Mouse (Mus musculus) kidney, embryonic 14.5 days (tissue): ENCODE data around the gene Cspg4. TPM values are rescaled to one million over a fixed set of nuclear protein-coding genes. Genes with fewer than 3 reads are reported as not detected.
"Not testable (repeated sequence)": the region's sequence is repeated elsewhere in the genome, so short reads cannot be mapped to it uniquely, and the experiment has no call there.

ENCODE experiments used
- ATAC-seq: fragments of 200-750 bp; cut with Nextera tagmentation; 2 replicates; pipeline ENCODE4 v1.8.0; 2017; ENCODE audit warnings: moderate number of reproducible peaks, mild to moderate bottlenecking, moderate TSS enrichment, moderate library complexity; ENCODE audit not compliant: low FRiP score, low TSS enrichment
- H3K27ac ChIP-seq: fragments of 300-500 bp; sonication (generic); 2 replicates; pipeline ENCODE4 v1.5.1; 2014; ENCODE audit warnings: low read depth, mild to moderate bottlenecking, low read length, moderate library complexity, mixed read lengths
- H3K27me3 ChIP-seq: fragments of 300-500 bp; sonication (generic); 2 replicates; pipeline ENCODE4 v1.6.1; 2014; ENCODE audit warnings: mild to moderate bottlenecking, low read length; ENCODE audit not compliant: control insufficient read depth, insufficient read depth
- H3K36me3 ChIP-seq: fragments of 300-500 bp; sonication (generic); 2 replicates; pipeline ENCODE4 v1.6.1; 2014; ENCODE audit warnings: low read length, mixed read lengths; ENCODE audit not compliant: control insufficient read depth, insufficient read depth
- H3K4me1 ChIP-seq: fragments of 300-500 bp; sonication (generic); 2 replicates; pipeline ENCODE4 v1.6.1; 2014; ENCODE audit warnings: low read length, mixed read lengths; ENCODE audit not compliant: control insufficient read depth, insufficient read depth
- H3K4me2 ChIP-seq: fragments of 300-500 bp; sonication (generic); replicated peaks from 2 replicates; pipeline ENCODE4 v1.6.1; 2014; ENCODE audit warnings: low read depth, mild to moderate bottlenecking, low read length
- H3K4me3 ChIP-seq: fragments of 300-500 bp; sonication (generic); 2 replicates; pipeline ENCODE4 v1.5.1; 2014; ENCODE audit warnings: mild to moderate bottlenecking, low read length
- H3K9ac ChIP-seq: fragments of 300-500 bp; sonication (generic); 2 replicates; pipeline ENCODE4 v1.6.1; 2014; ENCODE audit warnings: low read depth, mild to moderate bottlenecking, low read length, moderate library complexity
- H3K9me3 ChIP-seq: fragments of 300-500 bp; sonication (generic); 2 replicates; pipeline ENCODE4 v1.6.1; 2016; ENCODE audit warnings: low read length; ENCODE audit not compliant: control insufficient read depth
- WGBS: fragments of 180-500 bp; shearing (Covaris S2); extraction: QIAGEN DNeasy Blood & Tissue Kit; methylation state at CpG from one replicate; pipeline ENCODE4 v1.1.7; 2014; 5-methylcytosine and 5-hydroxymethylcytosine counted together
- polyA plus RNA-seq: library from polyadenylated mRNA; unstranded; fragments of >200 nt; fragmentation: Nextera tagmentation; extraction: Ambion mirVana; gene quantifications from 2 replicates; pipeline ENCODE4 v1.2.1, GENCODE M21; 2014

Cspg4 gene
- polyA plus RNA-seq, 1 experiment from 2014 or later = 19.2 TPM

- ATAC-seq = no peak
- H3K4me2 ChIP-seq = no peak overlapping the region
- H3K4me3 ChIP-seq = no peak overlapping the region
- H3K4me1 ChIP-seq = no peaks in the 10 kb centered on the region
- no peak overlapping the region for H3K9ac ChIP-seq
- H3K36me3 ChIP-seq = no peaks in the 10 kb centered on the region
- H3K27me3 ChIP-seq = no peaks in the 10 kb centered on the region
- no peaks in the 10 kb centered on the region for H3K9me3 ChIP-seq
- 84% methylated on average over 3 of the region's 3 CpGs for WGBS
- no peak overlapping the region for H3K27ac ChIP-seq
Measured at GRCm38 (mm10) chr9:56903662-56904061, 38.8 kb downstream of the Cspg4 start.

- H3K4me1 ChIP-seq = no peaks in the 10 kb centered on the region
- no peak overlapping the region for H3K4me2 ChIP-seq
- no peaks in the 10 kb centered on the region for H3K36me3 ChIP-seq
- H3K27me3 ChIP-seq = no peaks in the 10 kb centered on the region
- no peaks in the 10 kb centered on the region for H3K9me3 ChIP-seq
- no peak overlapping the region for H3K9ac ChIP-seq
- ATAC-seq = no peak
- no peak overlapping the region for H3K27ac ChIP-seq
- no peak overlapping the region for H3K4me3 ChIP-seq
- WGBS = 80% methylated on average over 9 of the region's 9 CpGs
Measured at GRCm38 (mm10) chr9:56907549-56907948, 42.7 kb downstream of the Cspg4 start.

- not testable (repeated sequence) for H3K9me3 ChIP-seq, H3K27me3 ChIP-seq, H3K4me1 ChIP-seq, H3K9ac ChIP-seq, H3K4me3 ChIP-seq, H3K4me2 ChIP-seq, H3K36me3 ChIP-seq, ATAC-seq, H3K27ac ChIP-seq
- WGBS = 54% methylated on average over 4 of the region's 4 CpGs
Measured at GRCm38 (mm10) chr9:56909991-56910390, 45.2 kb downstream of the Cspg4 start.

GRCm38 (mm10) chr9:56911017-56911416 lies 46.2 kb downstream of the Cspg4 start:
- Histone ChIP-seq H3K9ac (no peak overlapping the region), H3K4me1 (no peaks in the 10 kb centered on the region), H3K27me3 (no peaks in the 10 kb centered on the region), H3K27ac (no peak overlapping the region), H3K4me2 (no peak overlapping the region), H3K9me3 (no peaks in the 10 kb centered on the region), H3K36me3 (peaks cover 6% of the 10 kb centered on the region), H3K4me3 (no peak overlapping the region)
- WGBS = 68% methylated on average over 1 of the region's 1 CpGs
- ATAC-seq = no peak

GRCm38 (mm10) chr9:56913991-56914390 lies 49.2 kb downstream of the Cspg4 start:
- no peaks in the 10 kb centered on the region for H3K9me3 ChIP-seq
- 80% methylated on average over 9 of the region's 9 CpGs for WGBS
- no peak overlapping the region for H3K4me3 ChIP-seq
- no peak overlapping the region for H3K27ac ChIP-seq
- H3K9ac ChIP-seq = no peak overlapping the region
- ATAC-seq = no peak
- no peaks in the 10 kb centered on the region for H3K27me3 ChIP-seq
- no peaks in the 10 kb centered on the region for H3K4me1 ChIP-seq
- peaks cover 33% of the 10 kb centered on the region for H3K36me3 ChIP-seq
- H3K4me2 ChIP-seq = no peak overlapping the region

GRCm38 (mm10) chr9:56915116-56915515 lies 50.3 kb downstream of the Cspg4 start:
- Histone ChIP-seq H3K4me1 (no peaks in the 10 kb centered on the region), H3K9me3 (no peaks in the 10 kb centered on the region), H3K27ac (no peak overlapping the region), H3K4me3 (no peak overlapping the region), H3K9ac (no peak overlapping the region), H3K4me2 (no peak overlapping the region), H3K36me3 (peaks cover 41% of the 10 kb centered on the region), H3K27me3 (no peaks in the 10 kb centered on the region)
- no peak for ATAC-seq
- 100% methylated on average over 1 of the region's 1 CpGs for WGBS

- WGBS = 78% methylated on average over 5 of the region's 5 CpGs
- Histone ChIP-seq H3K4me2 (no peak overlapping the region), H3K9me3 (no peaks in the 10 kb centered on the region), H3K4me1 (no peaks in the 10 kb centered on the region), H3K27me3 (no peaks in the 10 kb centered on the region), H3K36me3 (peaks cover 41% of the 10 kb centered on the region), H3K27ac (no peak overlapping the region), H3K9ac (no peak overlapping the region), H3K4me3 (no peak overlapping the region)
- ATAC-seq = no peak
Measured at GRCm38 (mm10) chr9:56915695-56916410, 51.0 kb downstream of the Cspg4 start.

GRCm38 (mm10) chr9:56917131-56917530 lies 52.3 kb downstream of the Cspg4 start:
- 60% methylated on average over 2 of the region's 2 CpGs for WGBS
- Histone ChIP-seq H3K27ac (no peak overlapping the region), H3K27me3 (no peaks in the 10 kb centered on the region), H3K9me3 (peaks cover 5% of the 10 kb centered on the region; the same call in 1 of the 2 replicates), H3K4me1 (no peaks in the 10 kb centered on the region), H3K4me2 (no peak overlapping the region), H3K36me3 (peaks cover 48% of the 10 kb centered on the region), H3K9ac (no peak overlapping the region), H3K4me3 (no peak overlapping the region)
- ATAC-seq = no peak

- H3K36me3 ChIP-seq = peaks cover 52% of the 10 kb centered on the region
- peaks cover 6% of the 10 kb centered on the region for H3K4me1 ChIP-seq
- H3K4me3 ChIP-seq = no peak overlapping the region
- WGBS = 96% methylated on average over 13 of the region's 13 CpGs
- ATAC-seq = no peak
- no peak overlapping the region for H3K9ac ChIP-seq
- H3K27me3 ChIP-seq = no peaks in the 10 kb centered on the region
- peaks cover 5% of the 10 kb centered on the region; the same call in 1 of the 2 replicates for H3K9me3 ChIP-seq
- no peak overlapping the region for H3K27ac ChIP-seq
- no peak overlapping the region for H3K4me2 ChIP-seq
Measured at GRCm38 (mm10) chr9:56918466-56918865, 53.6 kb downstream of the Cspg4 start.
